10 mouse cellular contexts compared by ENCODE assay signal in genomic region chr5:98854264-98854626, GRCm38 (mm10). TPM values are rescaled to one million over a fixed set of nuclear protein-coding genes. Genes with fewer than 3 reads are reported as not detected.
A peak's percentile ranks its signal among the peaks of the same experiment; 100 is the strongest.
DNase-seq lines count a peak whose midpoint lies in the region; ATAC-seq and TF ChIP-seq lines count a peak whose summit lies in the region.
"Had no signal": no experiment of that assay in that cellular context is flagged by ENCODE, and none has a peak within 500 bp of the region (broad histone marks: within the 10 kb centered on the region; RNA-seq: fewer than 3 reads in every experiment).

TSS of gene Bmp3 (plus strand) at chr5:98854415.

- peak; percentile 10 for DNase-seq in adrenal gland, postnatal 10 days
- DNase-seq in adrenal gland, postnatal 25 days: no peak
- DNase-seq in urinary bladder, adult 18-20 months (ENCODE audit: low spot score in 2 of 2): peak; percentile 60 to 64
- no peak for DNase-seq in urinary bladder, postnatal 10 days (ENCODE audit: low spot score)
- DNase-seq in lung, adult 2 months: peak; percentile 58
- DNase-seq in right cerebral cortex, postnatal 25 days: peak; percentile 63
- no peak for DNase-seq in adrenal gland, adult 18-20 months (ENCODE audit: low spot score in 2 of 2)

- WGBS in kidney, embryonic 16.5 days: 2% methylated on average over 10 of the region's 10 CpGs
- WGBS in lung, adult 2 months: 8% methylated on average over 10 of the region's 10 CpGs

- H3K27ac ChIP-seq in kidney, embryonic 16.5 days (ENCODE audit: low read length): peak within 1 kb of the TSS; percentile 37

- ATAC-seq in kidney, embryonic 16.5 days (ENCODE audit: low FRiP score, low TSS enrichment): peak; percentile 82

- H3K9me3 ChIP-seq in kidney, embryonic 16.5 days (ENCODE audit: low read length): no peaks in the 10 kb centered on the region

- peak; percentile 64; the same call in 1 of the 2 replicates for TF ChIP-seq POLR2A in lung, adult 2 months (IDR thresholded peaks at IDR 0.05; ENCODE audit: borderline replicate concordance, extremely low read depth, low read depth, low read length)

- H3K4me2 ChIP-seq in kidney, embryonic 16.5 days (replicated peaks; ENCODE audit: low read depth, low read length): peak within 1 kb of the TSS; percentile 92

- TF ChIP-seq CTCF in lung, adult 2 months (IDR thresholded peaks at IDR 0.05; ENCODE audit: insufficient read depth, low read length): no peak

- peaks cover 36% of the 10 kb centered on the region for H3K27me3 ChIP-seq in kidney, embryonic 16.5 days (ENCODE audit: insufficient read depth, low read length)

- no peaks in the 10 kb centered on the region for H3K36me3 ChIP-seq in kidney, embryonic 16.5 days (ENCODE audit: insufficient read depth, low read length)

- peaks cover 11% of the 10 kb centered on the region for H3K4me1 ChIP-seq in kidney, embryonic 16.5 days (ENCODE audit: insufficient read depth, low read length)
- no peaks in the 10 kb centered on the region; the same call in 1 of the 2 replicates for H3K4me1 ChIP-seq in lung, adult 2 months (ENCODE audit: control insufficient read depth, insufficient read depth, low read length)

- H3K9ac ChIP-seq in kidney, embryonic 16.5 days (replicated peaks; ENCODE audit: low read length): peak within 1 kb of the TSS; percentile 80

- peak within 1 kb of the TSS; percentile 67 for H3K4me3 ChIP-seq in kidney, embryonic 16.5 days (ENCODE audit: low read length)
- H3K4me3 ChIP-seq in lung, adult 2 months (replicated peaks; ENCODE audit: extremely low read depth, low read depth, low read length): peak within 1 kb of the TSS; percentile 87

RNA-seq across cellular contexts. Expression of gene Bmp3, which starts in this region (rescaled TPM):
- 1 to 10 TPM; 2.7 to 2.8 TPM for total RNA-seq in adrenal gland, postnatal 10 days (2021)
- 0.43 and 0.86 TPM in 2 replicates for total RNA-seq in adrenal gland, postnatal 25 days (2021)
- 10.2 and 11.7 TPM in 2 replicates for polyA plus RNA-seq in kidney, embryonic 16.5 days (2015; fragmentation: Nextera tagmentation; extraction: Ambion mirVana)
- 33.3 and 34.6 TPM in 2 replicates for polyA plus RNA-seq in lung, adult 2 months (2012; rRNA removed)
- under 1 TPM; 0.53 to 0.96 TPM for total RNA-seq in adrenal gland, adult 18-20 months (2021)
- total RNA-seq: common myeloid progenitor, adult 5-6 weeks; neutrophil, adult 5-6 weeks had no signal

Comparison
In these comparisons a context has a peak if more than half of its experiments do, and no peak if none do; other contexts are left out.
1. DNase-seq: peak in adrenal gland, postnatal 10 days (single experiment), urinary bladder, adult 18-20 months (2 of 2), lung, adult 2 months (single experiment) and right cerebral cortex, postnatal 25 days (single experiment); none in adrenal gland, postnatal 25 days (single experiment), urinary bladder, postnatal 10 days (single experiment) and adrenal gland, adult 18-20 months (0 of 2).